Mouse (Mus musculus) erythroblast, embryonic 14.5 days (primary cell): ENCODE results near the gene Armc2.

Experiments used
- GATA1 ChIP-seq: IDR thresholded peaks from 2 replicates; pipeline ENCODE4 v1.6.1; 2012; ENCODE audit warnings: low read length, inconsistent platforms, mixed read lengths
- TAL1 ChIP-seq: IDR thresholded peaks from 3 replicates; pipeline ENCODE4 v1.6.1; 2012; ENCODE audit warnings: low read length, inconsistent platforms, mixed read lengths

GRCm38 (mm10) chr10:41935476-41935829 lies 82.8 kb downstream of the Armc2 start:
- no peak for TF ChIP-seq TAL1
- TF ChIP-seq GATA1 = no peak
